Mouse (Mus musculus) spleen, postnatal 10 days (tissue): Measurements from ENCODE around the gene Cacng8.

Experiments used
- DNase-seq, 2 experiments: peaks; one replicate each; pipeline ENCODE4 v3.0.0; 2021 to 2022; ENCODE audit warnings: low spot score in 2 of 2

Cacng8 gene

GRCm38 (mm10) chr7:3390413-3391080 is at the start of gene Cacng8:
Gene Cacng8 (plus strand): TSS chr7:3390683.
- DNase-seq = no peak

GRCm38 (mm10) chr7:3343861-3344260 is 46.6 kb upstream of the Cacng8 start:
- no peak for DNase-seq

GRCm38 (mm10) chr7:3345301-3345700 is 45.2 kb upstream of the Cacng8 start:
- DNase-seq = no peak

GRCm38 (mm10) chr7:3347366-3348287 is 42.9 kb upstream of the Cacng8 start:
- DNase-seq = no peak

- DNase-seq = no peak
Observed at GRCm38 (mm10) chr7:3348326-3348725, 42.2 kb upstream of the Cacng8 start.

- DNase-seq = no peak
Observed at GRCm38 (mm10) chr7:3349775-3350174, 40.7 kb upstream of the Cacng8 start.

GRCm38 (mm10) chr7:3351536-3351935 is 38.9 kb upstream of the Cacng8 start:
- DNase-seq = no peak

GRCm38 (mm10) chr7:3354850-3355249 is 35.6 kb upstream of the Cacng8 start:
- DNase-seq = no peak

GRCm38 (mm10) chr7:3360678-3361077 is 29.8 kb upstream of the Cacng8 start:
- no peak for DNase-seq

- no peak for DNase-seq
Observed at GRCm38 (mm10) chr7:3365547-3366279, 24.8 kb upstream of the Cacng8 start.

GRCm38 (mm10) chr7:3366705-3367516 is 23.6 kb upstream of the Cacng8 start:
- no peak for DNase-seq

GRCm38 (mm10) chr7:3367569-3367968 is 22.9 kb upstream of the Cacng8 start:
- no peak for DNase-seq

- DNase-seq = no peak
Observed at GRCm38 (mm10) chr7:3368311-3368710, 22.2 kb upstream of the Cacng8 start.

GRCm38 (mm10) chr7:3369189-3369588 is 21.3 kb upstream of the Cacng8 start:
- DNase-seq = no peak

- no peak for DNase-seq
Observed at GRCm38 (mm10) chr7:3370407-3370806, 20.1 kb upstream of the Cacng8 start.

GRCm38 (mm10) chr7:3372376-3372775 is 18.1 kb upstream of the Cacng8 start:
- no peak for DNase-seq

- no peak for DNase-seq
Observed at GRCm38 (mm10) chr7:3373754-3374153, 16.7 kb upstream of the Cacng8 start.

- peak; percentile 14 to 65 for DNase-seq
Observed at GRCm38 (mm10) chr7:3376831-3377230, 13.7 kb upstream of the Cacng8 start.

GRCm38 (mm10) chr7:3382123-3382522 is 8.4 kb upstream of the Cacng8 start:
- no peak for DNase-seq

GRCm38 (mm10) chr7:3384807-3385319 is 5.6 kb upstream of the Cacng8 start:
- no peak for DNase-seq

GRCm38 (mm10) chr7:3386036-3386730 is 4.3 kb upstream of the Cacng8 start:
- no peak for DNase-seq
